In genomic region chr4:154093210-154093609, GRCm38 (mm10) we compare ENCODE assay signal across 9 mouse cellular contexts. TPM values are rescaled to one million over a fixed set of nuclear protein-coding genes. Genes with fewer than 3 reads are reported as not detected.
DNase-seq lines count a peak whose midpoint lies in the region; ATAC-seq lines count a peak whose summit lies in the region.
"Had no signal": no experiment of that assay in that cellular context is flagged by ENCODE, and none has a peak within 500 bp of the region (broad histone marks: within the 10 kb centered on the region; RNA-seq: fewer than 3 reads in every experiment).

No protein-coding gene starts in this region.

- ATAC-seq in forebrain, embryonic 11.5 days (replicated peaks; ENCODE audit: low FRiP score) = no peak
- no peak for ATAC-seq in forebrain, embryonic 14.5 days
- ATAC-seq in midbrain, embryonic 14.5 days (ENCODE audit: low FRiP score, low TSS enrichment) = no peak

- no peak overlapping the region for H3K27ac ChIP-seq in forebrain, embryonic 11.5 days (ENCODE audit: low read depth, low read length)
- H3K27ac ChIP-seq in forebrain, embryonic 14.5 days (ENCODE audit: low read depth, low read length) = no peak overlapping the region
- H3K27ac ChIP-seq in limb, embryonic 10.5 days = no peak overlapping the region
- H3K27ac ChIP-seq in midbrain, embryonic 14.5 days (replicated peaks; ENCODE audit: low read depth, low read length) = no peak overlapping the region

- no peak overlapping the region for H3K4me2 ChIP-seq in forebrain, embryonic 11.5 days (ENCODE audit: low read depth, low read length, severe bottlenecking)
- H3K4me2 ChIP-seq in forebrain, embryonic 14.5 days (ENCODE audit: low read length) = no peak overlapping the region
- H3K4me2 ChIP-seq in midbrain, embryonic 14.5 days (ENCODE audit: low read length) = no peak overlapping the region

- H3K27me3 ChIP-seq in forebrain, embryonic 11.5 days (ENCODE audit: control insufficient read depth, insufficient read depth, low read length) = no peaks in the 10 kb centered on the region
- H3K27me3 ChIP-seq in forebrain, embryonic 14.5 days (replicated peaks; ENCODE audit: control insufficient read depth, insufficient read depth, low read length) = no peaks in the 10 kb centered on the region
- peaks cover 62% of the 10 kb centered on the region; the same call in 1 of the 2 replicates for H3K27me3 ChIP-seq in limb, embryonic 10.5 days (ENCODE audit: low read depth, poor library complexity, severe bottlenecking)
- no peaks in the 10 kb centered on the region for H3K27me3 ChIP-seq in splenic B cell, adult 2 months (ENCODE audit: control insufficient read depth, insufficient read depth, low read length, poor library complexity, severe bottlenecking)
- H3K27me3 ChIP-seq in midbrain, embryonic 14.5 days (ENCODE audit: control insufficient read depth, insufficient read depth, low read length) = no peaks in the 10 kb centered on the region

- no peak overlapping the region for H3K9ac ChIP-seq in forebrain, embryonic 11.5 days (ENCODE audit: low read length)
- H3K9ac ChIP-seq in forebrain, embryonic 14.5 days (ENCODE audit: low read length) = no peak overlapping the region
- no peak overlapping the region for H3K9ac ChIP-seq in midbrain, embryonic 14.5 days (replicated peaks; ENCODE audit: low read length)

- peak; percentile 60 for DNase-seq in forebrain, embryonic 11.5 days (ENCODE audit: low spot score)
- no peak for DNase-seq in forebrain, embryonic 14.5 days (ENCODE audit: low spot score)
- DNase-seq in ovary, postnatal 10 days (ENCODE audit: low spot score) = peak; percentile 15
- DNase-seq in ovary, adult 18-20 months (ENCODE audit: low spot score) = no peak
- peak; percentile 39 for DNase-seq in c-Kit-positive CD71-positive TER-119-negative erythroid progenitor cells, embryonic 14.5 days (ENCODE audit: low read depth)
- peak; percentile 58 for DNase-seq in limb, embryonic 10.5 days (ENCODE audit: low spot score)
- DNase-seq in splenic B cell, adult 2 months (ENCODE audit: low read depth, low spot score) = peak; percentile 43
- DNase-seq in midbrain, embryonic 14.5 days = no peak

- no peak overlapping the region for H3K4me3 ChIP-seq in forebrain, embryonic 11.5 days (ENCODE audit: low read depth, low read length)
- H3K4me3 ChIP-seq in forebrain, embryonic 14.5 days (ENCODE audit: low read depth, low read length) = no peak overlapping the region
- H3K4me3 ChIP-seq in limb, embryonic 10.5 days = no peak overlapping the region
- no peak overlapping the region for H3K4me3 ChIP-seq in midbrain, embryonic 14.5 days (replicated peaks; ENCODE audit: low read depth, low read length)

- no peaks in the 10 kb centered on the region for H3K9me3 ChIP-seq in forebrain, embryonic 11.5 days (ENCODE audit: control insufficient read depth, low read length)
- no peaks in the 10 kb centered on the region for H3K9me3 ChIP-seq in forebrain, embryonic 14.5 days (replicated peaks; ENCODE audit: control insufficient read depth, low read length)
- no peaks in the 10 kb centered on the region for H3K9me3 ChIP-seq in limb, embryonic 10.5 days (replicated peaks)
- H3K9me3 ChIP-seq in midbrain, embryonic 14.5 days (ENCODE audit: control insufficient read depth, low read length) = no peaks in the 10 kb centered on the region

- 30% methylated on average over 9 of the region's 9 CpGs for WGBS in forebrain, embryonic 11.5 days
- WGBS in forebrain, embryonic 14.5 days = 25% methylated on average over 9 of the region's 9 CpGs
- 27% methylated on average over 9 of the region's 9 CpGs for WGBS in limb, embryonic 10.5 days
- 24% methylated on average over 9 of the region's 9 CpGs for WGBS in midbrain, embryonic 14.5 days

- H3K4me1 ChIP-seq in forebrain, embryonic 11.5 days (replicated peaks; ENCODE audit: control insufficient read depth, insufficient read depth, low read length) = no peaks in the 10 kb centered on the region
- H3K4me1 ChIP-seq in forebrain, embryonic 14.5 days (ENCODE audit: control insufficient read depth, insufficient read depth, low read length) = no peaks in the 10 kb centered on the region
- no peaks in the 10 kb centered on the region for H3K4me1 ChIP-seq in limb, embryonic 10.5 days
- no peaks in the 10 kb centered on the region for H3K4me1 ChIP-seq in midbrain, embryonic 14.5 days (ENCODE audit: control insufficient read depth, insufficient read depth, low read length)

- H3K36me3 ChIP-seq in forebrain, embryonic 11.5 days (ENCODE audit: control insufficient read depth, insufficient read depth, low read length) = no peaks in the 10 kb centered on the region
- H3K36me3 ChIP-seq in forebrain, embryonic 14.5 days (ENCODE audit: control insufficient read depth, insufficient read depth, low read length) = no peaks in the 10 kb centered on the region
- H3K36me3 ChIP-seq in limb, embryonic 10.5 days = no peaks in the 10 kb centered on the region
- H3K36me3 ChIP-seq in splenic B cell, adult 2 months (ENCODE audit: control insufficient read depth, insufficient read depth, low read length, poor library complexity, severe bottlenecking) = no peaks in the 10 kb centered on the region
- no peaks in the 10 kb centered on the region for H3K36me3 ChIP-seq in midbrain, embryonic 14.5 days (ENCODE audit: control insufficient read depth, insufficient read depth, low read length)

RNA-seq across cellular contexts. Expression of gene Trp73, which starts 46.8 kb away (rescaled TPM):
- 6.6 and 11.6 TPM in 2 replicates for polyA plus RNA-seq in forebrain, embryonic 11.5 days (2014; fragmentation: Nextera tagmentation; extraction: Ambion mirVana)
- 4.6 and 5.4 TPM in 2 replicates for polyA plus RNA-seq in forebrain, embryonic 14.5 days (2014; fragmentation: Nextera tagmentation; extraction: Ambion mirVana)
- 0.30 and 0.80 TPM in 2 replicates for polyA plus RNA-seq in limb, embryonic 10.5 days (2016; fragmentation: Nextera tagmentation; extraction: Ambion mirVana)
- polyA plus RNA-seq in midbrain, embryonic 14.5 days (2014; fragmentation: Nextera tagmentation; extraction: Ambion mirVana) = 0.20 and 0.59 TPM in 2 replicates

RNA-seq across cellular contexts. Expression of gene Wrap73, which starts 49.0 kb away (rescaled TPM):
- polyA plus RNA-seq in forebrain, embryonic 11.5 days (2014; fragmentation: Nextera tagmentation; extraction: Ambion mirVana) = 44.5 and 52.4 TPM in 2 replicates
- polyA plus RNA-seq in forebrain, embryonic 14.5 days (2014; fragmentation: Nextera tagmentation; extraction: Ambion mirVana) = 64.2 and 69.7 TPM in 2 replicates
- polyA plus RNA-seq in limb, embryonic 10.5 days (2016; fragmentation: Nextera tagmentation; extraction: Ambion mirVana) = 43.8 and 49.0 TPM in 2 replicates
- 43.2 and 45.6 TPM in 2 replicates for polyA plus RNA-seq in midbrain, embryonic 14.5 days (2014; fragmentation: Nextera tagmentation; extraction: Ambion mirVana)

RNA-seq across cellular contexts. Expression of gene Ccdc27, which starts 50.7 kb away (rescaled TPM):
- polyA plus RNA-seq in forebrain, embryonic 11.5 days (2014; fragmentation: Nextera tagmentation; extraction: Ambion mirVana) = not detected in 2 replicates
- polyA plus RNA-seq in forebrain, embryonic 14.5 days (2014; fragmentation: Nextera tagmentation; extraction: Ambion mirVana) = not detected in 2 replicates
- polyA plus RNA-seq in limb, embryonic 10.5 days (2016; fragmentation: Nextera tagmentation; extraction: Ambion mirVana) = not detected in 2 replicates
- polyA plus RNA-seq in midbrain, embryonic 14.5 days (2014; fragmentation: Nextera tagmentation; extraction: Ambion mirVana) = not detected in 2 replicates
- polyA plus RNA-seq: neural tube, embryonic 11.5 days had no signal

Comparison
In these comparisons a context has a peak if more than half of its experiments do, and no peak if none do; other contexts are left out.
1. DNase-seq: peak in forebrain, embryonic 11.5 days (single experiment), ovary, postnatal 10 days (single experiment), c-Kit-positive CD71-positive TER-119-negative erythroid progenitor cells, embryonic 14.5 days (single experiment), limb, embryonic 10.5 days (single experiment) and splenic B cell, adult 2 months (single experiment); none in forebrain, embryonic 14.5 days (single experiment), ovary, adult 18-20 months (single experiment) and midbrain, embryonic 14.5 days (single experiment).